Mouse (Mus musculus) erythroid progenitor cell, adult 5-6 weeks (primary cell): ENCODE results near the gene Znhit6. TPM values are rescaled to one million over a fixed set of nuclear protein-coding genes. Genes with fewer than 3 reads are reported as not detected.
A peak's percentile ranks its signal among the peaks of the same experiment; 100 is the strongest.

ENCODE experiments used
- ATAC-seq: replicated peaks from 2 replicates; pipeline ENCODE4 v1.8.0; 2016; ENCODE audit warnings: moderate number of reproducible peaks, mild to moderate bottlenecking, moderate TSS enrichment, inconsistent platforms; ENCODE audit not compliant: poor library complexity, low FRiP score, severe bottlenecking
- total RNA-seq, 2 experiments: library from RNA; stranded (forward) in 1 of 2; stranded (reverse) in 1 of 2; fragments of 150-400 nt in 1 of 2; fragments of 186-747, 209-891 nt in 1 of 2; gene quantifications; 2 replicates each; pipeline versions ENCODE4 v1.2.3 to v1.2.4; 2015 to 2017; ENCODE audit warnings: low replicate concordance in 2 of 2

Znhit6 gene
- total RNA-seq (2015; ENCODE audit: low replicate concordance) (4.7 and 6.7 TPM in 2 replicates), total RNA-seq (2017; ENCODE audit: low replicate concordance) (0.23 and 6.5 TPM in 2 replicates)

DNA sequence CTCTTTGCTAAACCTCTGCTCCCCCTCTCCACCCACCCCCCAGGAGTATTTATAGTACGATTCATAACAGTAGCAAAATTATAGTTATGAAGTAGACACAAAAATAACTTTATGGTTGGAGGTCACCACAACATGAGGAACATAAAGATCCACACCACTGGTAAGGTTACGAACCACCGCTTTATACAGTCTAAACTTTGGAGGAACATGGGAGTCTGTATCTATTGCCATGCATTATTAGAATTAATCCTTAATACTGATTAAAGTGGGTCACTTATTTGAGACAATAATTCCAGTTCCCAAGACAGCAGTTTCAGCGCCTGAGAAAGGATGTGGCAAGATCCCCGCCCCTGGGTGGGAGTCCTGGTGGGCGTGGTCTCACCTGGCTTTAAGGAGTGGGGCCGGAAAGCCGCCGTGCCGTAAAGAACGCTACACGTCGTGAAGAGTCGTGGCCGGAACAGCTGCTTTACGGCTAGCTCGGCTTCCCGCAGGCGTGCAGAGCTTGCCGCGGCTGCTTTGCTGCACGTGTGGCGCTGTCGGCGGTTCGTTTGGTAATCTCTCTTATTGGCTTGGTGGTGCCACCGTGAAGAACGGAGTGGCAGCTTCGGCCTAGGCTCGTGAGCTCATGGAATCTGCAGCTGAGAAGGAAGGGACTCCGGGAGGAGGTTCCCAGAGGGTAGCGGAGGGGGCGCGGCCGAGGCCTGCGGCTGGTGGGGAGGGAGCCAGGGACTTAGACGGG, at the start of gene Znhit6:
Znhit6 (plus strand) TSS at position 463 of the 739 bp plus-strand sequence.
- ATAC-seq, result peak; percentile 83

DNA sequence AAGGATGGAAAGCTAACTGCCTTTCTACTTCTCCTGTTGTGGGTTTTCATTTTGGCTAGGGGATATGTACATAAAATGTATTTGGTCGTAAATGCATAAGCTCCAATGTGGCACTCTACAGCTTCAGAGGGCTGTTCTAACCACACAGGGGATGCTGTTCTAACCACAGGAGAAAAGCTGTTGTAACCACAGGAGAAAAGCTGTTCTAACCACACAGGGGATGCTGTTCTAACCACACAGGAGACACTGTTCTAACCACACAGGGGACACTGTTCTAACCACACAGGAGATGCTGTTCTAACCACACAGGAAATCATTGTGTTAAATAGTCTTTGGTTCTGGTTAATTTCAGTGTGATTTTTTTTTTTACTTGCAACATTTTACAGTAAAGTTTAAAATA, 38.1 kb upstream of the Znhit6 start:
- ATAC-seq, result no peak

DNA sequence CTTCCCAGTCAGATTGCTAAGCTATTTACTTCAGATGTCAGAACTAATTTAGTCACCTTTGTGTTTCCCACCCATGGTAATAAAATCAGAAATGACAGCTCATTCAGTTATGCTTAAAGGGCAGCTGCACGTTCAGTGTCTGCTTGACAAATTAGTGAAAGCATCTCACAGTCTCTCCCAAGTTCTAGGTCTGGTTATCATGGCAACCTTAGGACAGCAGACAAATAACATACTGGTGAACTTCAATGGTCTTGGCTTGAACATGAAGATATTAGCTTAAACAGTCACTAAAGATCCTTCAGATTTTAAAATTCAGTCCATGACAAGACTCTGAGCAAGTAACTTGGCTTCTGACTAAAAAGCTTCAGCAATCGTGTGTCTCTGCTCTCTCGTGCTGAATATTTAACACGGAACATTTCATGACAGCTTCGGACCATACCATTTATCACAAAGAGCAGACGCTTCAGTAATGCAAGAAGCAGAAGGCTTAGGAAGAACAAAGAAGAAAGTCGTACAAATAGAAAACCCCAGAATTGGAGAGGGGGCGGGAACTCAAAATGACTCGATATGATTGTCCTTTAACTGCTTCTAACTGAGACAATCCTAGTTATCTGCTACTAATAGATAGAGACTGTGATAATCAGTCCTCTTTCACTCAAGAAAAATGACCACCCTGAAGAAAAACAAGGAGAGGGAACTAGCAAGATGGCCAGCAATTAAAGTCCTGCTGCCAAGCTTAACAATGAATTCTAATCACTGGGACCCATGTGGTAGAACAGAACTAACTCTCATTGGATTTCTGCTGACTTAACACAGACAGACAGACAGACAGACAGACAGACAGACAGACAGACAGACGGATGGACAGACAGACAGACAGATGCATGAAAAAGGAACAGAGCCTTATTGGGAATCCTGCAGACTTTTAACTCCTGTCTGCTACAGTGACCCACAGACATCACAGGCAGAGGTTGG, 27.3 kb upstream of the Znhit6 start:
- ATAC-seq, result no peak

DNA sequence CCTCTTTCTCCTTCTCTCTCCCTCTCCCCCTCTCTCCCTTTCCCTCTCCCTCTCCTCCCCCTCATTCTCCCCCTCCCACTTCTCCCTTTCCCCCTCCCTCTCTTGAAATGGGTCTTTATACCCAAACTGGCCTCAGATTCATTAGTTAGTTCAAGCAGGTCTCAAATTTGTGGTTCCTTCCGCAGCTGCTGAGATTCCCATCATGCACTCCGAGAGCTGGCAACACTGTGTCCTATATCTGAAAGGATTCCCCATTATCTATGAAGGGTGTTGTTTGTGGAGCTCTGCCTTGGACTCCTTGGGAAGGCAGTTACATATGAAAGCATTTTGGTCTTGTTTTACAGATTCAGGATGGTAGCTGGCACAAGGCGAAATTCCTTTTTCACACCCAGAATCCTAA, 25.8 kb upstream of the Znhit6 start:
- ATAC-seq, result no peak

DNA sequence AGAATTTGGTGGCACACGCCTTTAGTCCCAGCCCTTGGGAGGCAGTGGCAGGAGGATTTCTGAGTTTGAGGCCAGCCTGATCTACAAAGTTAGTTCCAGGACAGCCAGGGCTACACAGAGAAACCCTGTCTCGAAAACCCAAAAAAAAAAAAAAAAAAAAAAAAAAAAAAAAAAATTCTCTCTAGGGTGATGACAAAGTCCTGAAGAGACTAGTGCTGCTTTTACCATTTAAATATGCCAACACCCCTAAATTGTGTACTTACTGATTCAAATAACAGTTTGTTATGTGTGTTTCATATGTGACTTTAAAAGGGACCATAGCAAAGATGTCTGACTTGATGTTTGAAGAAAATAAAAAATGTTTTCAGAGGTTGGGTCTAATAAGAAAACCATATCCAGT, 21.6 kb upstream of the Znhit6 start:
- ATAC-seq, result no peak

DNA sequence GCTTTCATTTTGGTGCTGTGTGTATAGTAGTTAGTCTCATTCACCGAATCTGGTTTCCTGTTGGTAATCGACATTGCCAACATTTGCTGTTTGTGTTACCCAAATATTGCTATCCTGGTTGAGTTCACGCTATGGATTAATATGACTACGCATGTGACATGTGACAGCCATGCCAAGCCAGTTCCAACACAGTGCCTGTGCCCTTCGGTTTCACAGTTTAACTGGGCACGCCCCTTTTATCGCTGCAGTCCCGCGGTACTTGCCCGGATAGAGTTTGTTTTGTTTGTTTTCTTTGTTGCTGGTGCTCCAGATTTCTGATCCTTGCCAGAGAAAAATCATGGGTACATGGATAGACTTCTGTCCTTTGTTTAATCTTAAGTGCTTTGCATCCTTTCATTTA, 19.8 kb upstream of the Znhit6 start:
- ATAC-seq, result no peak

DNA sequence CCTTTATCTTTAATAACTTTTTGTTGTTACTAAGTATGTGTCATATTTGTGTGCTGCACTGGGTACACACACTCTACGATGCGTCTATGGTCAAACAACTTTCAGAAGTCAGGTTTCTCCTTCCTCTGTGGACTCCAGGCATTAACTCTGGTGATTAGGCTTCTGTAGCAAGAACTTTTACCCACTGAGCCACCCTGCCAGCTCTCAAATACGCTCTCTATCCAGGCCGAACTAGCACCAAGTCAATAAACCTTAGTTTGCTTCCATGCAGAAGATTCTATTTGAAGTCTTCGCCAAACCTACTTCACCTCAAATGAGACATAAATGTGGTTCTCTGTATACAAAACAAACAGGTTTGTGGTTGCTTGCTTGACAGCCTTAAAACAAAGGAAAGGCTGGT, 16.3 kb upstream of the Znhit6 start:
- no peak for ATAC-seq

DNA sequence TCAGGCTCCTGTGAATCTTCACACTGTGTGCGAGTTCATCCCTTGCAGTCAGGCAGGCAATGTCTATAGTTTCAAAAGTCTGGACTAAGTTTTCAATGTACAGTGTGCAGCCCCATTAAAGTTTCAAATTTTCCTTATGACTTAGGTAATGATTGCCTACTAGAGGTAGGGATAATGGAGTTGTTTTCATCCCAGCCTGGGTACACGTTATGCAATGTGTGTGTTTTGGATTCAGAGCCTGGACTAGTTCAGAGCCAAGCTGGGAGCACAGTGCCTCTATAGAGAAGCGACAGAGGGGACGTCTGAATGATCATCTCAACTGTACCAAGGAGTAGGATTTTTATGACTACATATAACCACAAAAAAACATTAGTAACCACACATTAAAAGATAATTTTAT, 15.9 kb upstream of the Znhit6 start:
- ATAC-seq, result no peak

DNA sequence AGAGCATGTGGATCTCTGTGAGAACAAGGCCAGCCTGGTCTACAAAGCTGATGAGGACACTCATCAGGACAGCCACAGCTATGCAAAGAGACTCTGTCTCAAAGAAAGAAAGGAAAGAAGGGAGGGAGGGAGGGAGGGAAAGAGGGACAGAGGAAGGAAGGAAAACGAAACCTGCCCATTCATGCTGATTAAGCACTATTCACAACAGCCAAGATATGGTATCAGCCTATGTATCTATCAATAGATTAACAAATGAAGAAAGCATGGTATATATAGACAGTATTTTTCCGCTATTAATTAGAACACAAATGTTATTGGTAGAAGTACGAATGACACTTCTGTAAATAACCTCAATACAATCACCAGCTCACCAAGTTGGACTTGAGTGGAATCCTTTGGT, 1.5 kb upstream of the Znhit6 start:
- ATAC-seq, result no peak

DNA sequence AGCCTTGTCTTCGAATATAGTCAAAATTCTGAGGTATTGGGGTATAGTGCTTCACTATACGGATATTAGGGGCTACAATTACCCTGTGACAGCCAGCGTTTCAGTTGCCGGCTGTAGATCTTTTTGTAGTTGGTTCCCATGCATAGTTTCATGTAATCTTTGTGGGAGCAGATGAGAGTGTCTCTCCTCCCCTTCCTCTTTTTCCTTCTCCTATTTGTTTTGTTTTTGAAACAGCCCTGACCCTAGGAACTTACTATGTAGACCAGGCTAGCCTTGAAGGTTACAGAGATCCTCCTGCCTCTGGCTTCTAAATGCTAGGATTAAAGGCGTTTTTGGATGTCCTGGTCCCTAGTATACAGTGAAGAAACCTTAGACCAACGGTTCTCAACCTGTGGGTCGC, 665 bp upstream of the Znhit6 start:
- ATAC-seq, result no peak

DNA sequence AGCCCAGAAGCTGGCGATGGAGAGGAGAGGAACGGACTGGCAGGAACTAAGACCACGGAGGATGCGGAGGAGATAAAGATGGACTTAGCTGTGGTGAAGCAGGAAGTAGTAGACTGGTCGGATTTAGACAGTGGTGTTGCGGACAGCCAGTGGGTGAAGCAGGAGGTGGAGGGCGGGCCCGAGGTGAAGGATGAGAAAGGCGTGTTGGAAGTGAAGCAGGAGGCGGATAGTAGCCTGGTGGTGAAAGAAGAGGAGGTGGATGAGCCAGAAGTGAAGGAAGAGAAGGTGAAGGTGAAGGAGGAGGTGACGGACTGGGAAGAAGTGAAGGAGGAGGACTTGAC, 447 bp downstream of the Znhit6 start:
- peak; percentile 69 for ATAC-seq

DNA sequence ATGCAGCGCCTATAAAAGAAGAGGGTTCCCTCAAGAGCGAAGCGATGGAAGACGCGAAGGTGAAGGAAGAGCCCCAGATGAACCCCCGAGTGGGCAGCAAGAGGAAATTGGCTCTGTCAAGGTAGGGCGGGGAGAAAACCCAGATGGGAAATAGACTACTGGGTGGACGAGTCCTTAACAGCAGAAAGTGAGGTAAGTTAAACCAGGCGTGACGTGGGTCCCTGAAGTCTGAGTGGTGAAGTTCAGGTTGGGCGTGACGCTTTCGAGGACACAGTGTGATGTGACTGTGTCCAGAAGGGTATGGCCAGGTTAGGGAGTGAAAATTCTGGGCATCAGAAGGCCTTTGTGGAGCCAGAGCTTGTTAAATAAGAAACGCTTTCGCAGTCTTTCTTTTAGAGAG, 871 bp downstream of the Znhit6 start:
- ATAC-seq, result no peak

DNA sequence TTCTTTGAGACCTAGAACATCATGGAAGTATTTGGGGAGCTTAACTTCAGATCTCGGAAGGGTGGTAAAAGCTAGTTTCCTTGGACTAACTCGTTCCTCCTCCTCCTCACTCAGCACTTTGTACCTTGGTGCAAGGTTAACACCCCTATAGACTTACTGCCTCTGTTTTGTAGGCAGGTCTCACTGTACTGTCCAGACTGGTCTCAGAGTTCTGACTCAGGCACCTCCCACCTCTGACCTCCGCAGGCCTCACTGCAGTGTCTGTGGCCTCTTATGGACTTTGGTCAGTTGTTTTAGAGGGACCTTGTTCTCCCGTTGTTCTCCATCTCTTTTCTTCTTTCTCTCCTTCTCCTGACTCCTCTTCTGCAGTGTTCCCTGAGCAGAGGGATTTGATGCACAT, 7.0 kb downstream of the Znhit6 start:
- ATAC-seq, result no peak

DNA sequence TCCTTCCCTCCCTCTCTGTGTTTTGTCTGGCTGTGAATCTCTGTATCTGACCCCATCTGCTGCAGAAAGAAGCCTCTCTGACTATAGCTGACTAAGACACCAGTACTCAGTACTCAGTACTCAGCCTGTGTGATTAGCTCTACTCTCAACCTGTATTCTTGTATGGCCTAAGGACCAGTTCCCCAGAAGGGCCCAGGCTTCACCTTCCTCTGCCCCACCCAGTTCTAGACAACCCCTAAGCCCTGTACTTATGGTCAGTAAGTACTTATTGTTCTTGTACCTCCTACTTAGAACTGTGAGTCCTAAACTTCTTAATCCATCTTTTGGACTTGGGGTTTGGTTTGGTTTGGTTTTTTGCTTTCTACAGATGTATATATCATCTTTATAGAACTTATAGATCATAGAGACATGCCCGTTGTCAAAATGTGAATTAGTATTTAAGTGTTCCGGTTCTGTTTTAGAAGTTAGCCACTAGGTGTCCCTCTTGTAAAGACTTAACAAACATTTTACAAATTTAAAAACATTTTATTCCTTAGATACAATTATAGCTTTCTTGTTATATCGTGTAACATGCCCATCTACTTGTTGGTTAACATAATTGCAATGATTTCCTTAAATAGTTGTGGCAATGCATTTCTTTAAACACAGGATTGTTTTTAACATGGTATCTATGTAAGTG, 7.7 kb downstream of the Znhit6 start:
- ATAC-seq, result no peak

DNA sequence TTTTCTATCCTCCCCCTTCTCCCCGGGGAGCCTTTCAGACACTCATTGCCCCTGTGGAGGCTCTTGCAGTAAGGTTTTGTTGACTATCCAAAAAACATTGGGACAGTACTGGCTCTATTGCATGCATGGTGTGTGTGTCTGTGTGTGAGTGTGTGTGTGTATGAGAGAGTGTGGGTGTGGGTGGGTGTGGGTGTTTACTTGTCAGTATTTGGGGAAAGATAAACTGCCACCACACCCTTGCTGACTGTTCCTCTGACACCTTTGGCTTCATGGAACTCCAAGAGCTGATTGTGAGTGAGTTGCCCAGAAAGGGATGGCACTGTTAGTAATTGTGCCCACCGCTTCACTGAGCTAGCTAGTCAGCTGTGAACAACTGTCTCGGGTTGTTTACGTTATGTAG, 14.6 kb downstream of the Znhit6 start:
- ATAC-seq, result peak; percentile 94

DNA sequence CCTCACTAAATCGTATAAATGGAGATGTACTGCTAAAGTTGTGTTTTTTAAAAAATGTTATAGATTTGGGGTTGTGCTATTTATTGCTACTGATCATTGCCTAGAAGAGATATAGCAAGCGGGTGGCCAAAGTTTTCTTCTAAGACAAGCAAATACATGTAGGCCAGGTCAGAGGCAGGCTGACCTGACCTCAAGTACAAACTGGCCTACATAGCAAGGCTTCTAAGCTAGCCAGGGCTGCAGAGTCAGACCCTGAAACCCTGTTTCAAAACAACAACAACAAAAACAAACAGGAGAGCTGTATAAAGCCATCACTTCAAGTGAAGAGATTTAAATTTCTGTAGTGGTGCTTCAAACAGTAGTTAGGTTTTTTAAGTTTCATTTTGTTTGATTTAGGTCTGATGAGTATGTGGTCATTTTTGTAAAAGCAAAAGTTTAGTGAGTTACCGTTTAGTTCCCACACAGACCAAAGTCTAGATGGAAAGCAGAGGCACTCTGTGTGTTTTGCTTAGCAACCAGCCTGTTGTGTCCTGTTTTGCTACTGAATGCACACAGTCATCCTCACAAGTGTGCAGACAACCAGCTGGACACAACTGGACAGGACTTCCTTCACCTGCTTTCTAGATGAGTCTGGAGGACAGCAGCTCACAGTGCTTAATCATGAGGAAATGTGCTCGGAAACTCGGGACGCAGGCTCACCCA, 16.0 kb downstream of the Znhit6 start:
- ATAC-seq, result no peak

DNA sequence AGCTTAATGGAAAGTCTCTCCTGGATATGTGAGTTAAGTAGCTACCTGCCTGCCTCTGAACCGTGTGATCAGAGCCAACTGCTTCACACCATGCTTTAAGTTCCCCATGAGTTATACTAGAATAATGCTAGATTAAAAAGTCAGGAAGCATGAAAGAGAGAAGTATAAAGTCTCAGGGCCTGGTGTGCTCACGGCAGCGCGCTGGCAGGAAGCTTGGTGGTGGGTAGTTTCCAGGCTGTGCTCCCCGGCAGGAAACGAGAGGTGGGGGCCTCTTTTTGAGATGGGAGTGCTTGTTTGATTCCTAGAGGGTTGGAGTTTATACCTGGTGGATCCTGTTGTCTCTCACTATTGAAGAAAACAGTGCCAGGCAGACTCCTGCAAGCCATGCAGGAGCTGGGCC, 19.3 kb downstream of the Znhit6 start:
- no peak for ATAC-seq

DNA sequence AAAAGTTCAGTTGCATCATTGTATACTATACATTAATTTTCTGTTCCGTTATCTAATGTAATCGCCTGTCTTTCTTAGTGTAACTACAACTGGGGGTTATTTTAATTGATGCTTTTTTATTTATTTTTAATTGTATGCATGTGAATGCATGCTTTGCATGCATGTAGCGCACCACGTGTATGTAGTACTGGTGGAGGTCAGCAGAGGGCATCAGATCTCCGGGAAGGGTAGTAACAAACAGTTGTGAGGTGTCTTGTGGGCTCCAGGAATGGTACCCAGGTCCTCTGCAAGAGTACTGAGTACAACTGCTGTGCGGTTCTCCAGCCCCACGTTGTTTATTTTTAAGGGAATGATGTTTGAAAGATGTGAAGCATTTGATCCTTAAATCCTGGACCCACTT, 23.1 kb downstream of the Znhit6 start:
- ATAC-seq, result no peak

DNA sequence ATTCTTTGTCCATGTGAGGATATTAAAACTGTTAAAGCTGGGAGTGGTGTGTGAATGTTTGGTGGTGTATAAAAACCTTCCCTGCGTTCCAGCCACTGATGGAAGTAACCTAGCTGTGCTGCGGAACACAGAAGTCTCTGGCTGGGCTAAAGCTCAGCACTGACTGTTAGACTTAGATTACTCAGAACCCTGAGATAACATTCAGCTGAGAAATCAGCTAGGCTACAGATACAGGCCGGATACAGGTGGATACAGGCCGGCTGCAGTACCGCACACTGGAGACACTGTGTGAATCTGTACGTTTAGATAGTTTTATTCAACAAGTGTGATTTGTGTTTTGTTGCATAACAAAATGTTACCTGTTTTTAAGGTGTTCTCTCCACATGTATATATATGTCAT, 24.8 kb downstream of the Znhit6 start:
- no peak for ATAC-seq

DNA sequence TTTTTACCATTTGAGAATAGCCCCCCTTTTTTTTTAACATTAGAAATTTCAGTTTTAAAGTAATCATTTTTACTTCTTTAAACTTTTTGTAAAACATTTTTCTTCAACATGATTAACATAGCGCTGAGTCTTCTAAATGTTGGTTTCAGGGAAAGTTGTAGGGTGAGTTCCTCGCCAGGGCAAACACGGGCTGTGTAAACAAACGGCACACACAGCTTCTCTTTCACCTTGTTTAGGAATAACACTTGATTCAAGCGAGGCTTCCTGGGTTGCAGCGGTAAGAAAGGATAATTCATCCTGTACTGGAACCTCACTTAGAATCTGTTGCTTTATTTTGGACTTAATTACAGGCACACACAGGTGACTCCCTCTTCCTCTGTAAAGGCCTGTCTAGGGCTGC, 25.3 kb downstream of the Znhit6 start:
- no peak for ATAC-seq
